Mouse (Mus musculus): ENCODE data around the gene Mgat3. TPM values are rescaled to one million over a fixed set of nuclear protein-coding genes. Genes with fewer than 3 reads are reported as not detected.

Mgat3 gene
- total and polyA plus RNA-seq, 2 experiments = 0.09 to 0.16 TPM

DNA sequence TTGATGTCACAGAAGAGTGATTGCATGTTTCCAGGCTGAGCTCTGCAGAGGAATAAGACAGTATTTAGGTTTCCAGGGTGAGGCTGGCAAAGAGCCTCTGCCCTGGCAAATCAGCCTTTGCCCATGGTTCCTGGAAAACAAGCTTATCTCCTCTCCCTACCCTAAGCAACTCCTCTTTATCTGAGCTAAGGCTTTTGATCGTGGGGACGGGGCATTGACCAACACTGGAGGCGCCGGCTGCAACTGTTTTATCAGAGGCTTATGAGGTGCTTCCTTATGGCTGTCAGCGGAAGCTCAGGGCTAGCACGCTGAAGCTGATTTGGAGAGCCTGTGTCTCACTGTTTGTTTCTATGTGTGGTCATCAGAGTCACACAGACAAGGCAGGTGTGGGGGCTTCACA, 77.1 kb downstream of the Mgat3 start:
- peaks cover 34% of the 10 kb centered on the region for H3K4me1 ChIP-seq (ENCODE audit: control insufficient read depth, insufficient read depth, low read length)
- peak overlapping the region; percentile 93 for H3K27ac ChIP-seq (replicated peaks; ENCODE audit: insufficient read depth, low read depth, low read length)
- WGBS = 8% methylated on average over 6 of the region's 6 CpGs
- H3K9ac ChIP-seq (ENCODE audit: low read depth, low read length) = peak overlapping the region; percentile 58
- H3K79me2 ChIP-seq (ENCODE audit: control insufficient read depth, insufficient read depth, low read length) = peaks cover 3% of the 10 kb centered on the region; the same call in 1 of the 2 replicates
- TF ChIP-seq CTCF (IDR thresholded peaks at IDR 0.05; ENCODE audit: low read depth, low read length) (no peak), POLR2A (IDR thresholded peaks at IDR 0.05; ENCODE audit: extremely low read depth, insufficient read depth, low read length) (no peak)
- DNase-seq (ENCODE audit: extremely low read depth, low read depth, low spot score) = peak; percentile 85
- no peak overlapping the region for H3K4me3 ChIP-seq (ENCODE audit: insufficient read depth, low read depth, low read length)
- no peaks in the 10 kb centered on the region for H3K27me3 ChIP-seq (ENCODE audit: control insufficient read depth, insufficient read depth, low read length)
- peaks cover 31% of the 10 kb centered on the region for H3K36me3 ChIP-seq (ENCODE audit: control insufficient read depth, insufficient read depth, low read length)

DNA sequence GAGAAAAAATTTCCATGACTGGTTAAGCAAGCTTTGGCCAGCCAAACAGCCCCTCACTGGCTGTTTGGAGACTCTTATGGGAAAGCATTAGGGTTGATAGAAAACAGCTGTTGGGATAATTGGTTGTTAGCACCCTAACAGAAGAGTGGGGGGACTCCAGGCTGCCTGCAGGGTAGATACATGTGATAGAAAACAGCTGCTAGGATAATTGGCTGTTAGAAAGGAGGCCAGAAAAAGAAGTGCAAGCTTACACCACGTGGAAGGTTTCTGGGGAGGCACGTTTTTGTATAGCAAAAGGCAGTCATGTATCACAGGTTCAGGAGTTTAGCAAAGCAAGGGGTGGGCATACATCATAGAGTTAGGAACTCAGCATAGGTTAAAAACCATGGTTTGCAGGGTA, 80.0 kb downstream of the Mgat3 start:
- Histone ChIP-seq H3K36me3 (ENCODE audit: control insufficient read depth, insufficient read depth, low read length) (peaks cover 28% of the 10 kb centered on the region), H3K4me3 (ENCODE audit: insufficient read depth, low read depth, low read length) (no peak overlapping the region), H3K79me2 (ENCODE audit: control insufficient read depth, insufficient read depth, low read length) (peaks cover 12% of the 10 kb centered on the region; the same call in 1 of the 2 replicates), H3K4me1 (ENCODE audit: control insufficient read depth, insufficient read depth, low read length) (peaks cover 37% of the 10 kb centered on the region), H3K9ac (ENCODE audit: low read depth, low read length) (no peak overlapping the region), H3K27ac (replicated peaks; ENCODE audit: insufficient read depth, low read depth, low read length) (peak overlapping the region; percentile 98), H3K27me3 (ENCODE audit: control insufficient read depth, insufficient read depth, low read length) (no peaks in the 10 kb centered on the region)
- DNase-seq (ENCODE audit: extremely low read depth, low read depth, low spot score) = no peak
- 58% methylated on average over 2 of the region's 2 CpGs for WGBS
- TF ChIP-seq POLR2A (IDR thresholded peaks at IDR 0.05; ENCODE audit: extremely low read depth, insufficient read depth, low read length) (no peak), CTCF (IDR thresholded peaks at IDR 0.05; ENCODE audit: low read depth, low read length) (no peak)

DNA sequence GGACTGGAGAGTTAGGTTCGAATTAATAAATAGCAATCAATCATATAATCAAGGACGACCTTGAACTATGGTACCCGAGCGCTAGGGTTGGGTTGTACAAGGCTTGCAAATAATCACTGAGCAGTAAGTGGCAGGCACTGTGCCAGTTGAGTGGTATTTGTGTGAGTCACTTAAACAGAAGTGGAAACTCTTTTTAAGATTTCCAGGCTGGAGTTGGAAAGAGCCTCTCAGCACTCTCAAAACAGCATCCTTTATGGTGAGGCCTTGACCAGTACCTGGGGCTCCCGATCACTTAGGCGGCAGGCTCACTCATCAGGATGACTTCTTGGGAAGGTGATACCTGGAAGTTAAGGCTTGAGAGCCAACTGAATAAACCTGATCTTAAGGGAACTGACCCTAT, 80.7 kb downstream of the Mgat3 start:
- TF ChIP-seq CTCF (IDR thresholded peaks at IDR 0.05; ENCODE audit: low read depth, low read length) (no peak), POLR2A (IDR thresholded peaks at IDR 0.05; ENCODE audit: extremely low read depth, insufficient read depth, low read length) (no peak)
- no peaks in the 10 kb centered on the region for H3K27me3 ChIP-seq (ENCODE audit: control insufficient read depth, insufficient read depth, low read length)
- H3K36me3 ChIP-seq (ENCODE audit: control insufficient read depth, insufficient read depth, low read length) = peaks cover 23% of the 10 kb centered on the region
- 11% methylated on average over 6 of the region's 6 CpGs for WGBS
- peak overlapping the region; percentile 98 for H3K27ac ChIP-seq (replicated peaks; ENCODE audit: insufficient read depth, low read depth, low read length)
- peak; percentile 72 for DNase-seq (ENCODE audit: extremely low read depth, low read depth, low spot score)
- peaks cover 33% of the 10 kb centered on the region for H3K4me1 ChIP-seq (ENCODE audit: control insufficient read depth, insufficient read depth, low read length)
- peak overlapping the region; percentile 47 for H3K4me3 ChIP-seq (ENCODE audit: insufficient read depth, low read depth, low read length)
- peak overlapping the region; percentile 83 for H3K9ac ChIP-seq (ENCODE audit: low read depth, low read length)
- peaks cover 12% of the 10 kb centered on the region; the same call in 1 of the 2 replicates for H3K79me2 ChIP-seq (ENCODE audit: control insufficient read depth, insufficient read depth, low read length)

DNA sequence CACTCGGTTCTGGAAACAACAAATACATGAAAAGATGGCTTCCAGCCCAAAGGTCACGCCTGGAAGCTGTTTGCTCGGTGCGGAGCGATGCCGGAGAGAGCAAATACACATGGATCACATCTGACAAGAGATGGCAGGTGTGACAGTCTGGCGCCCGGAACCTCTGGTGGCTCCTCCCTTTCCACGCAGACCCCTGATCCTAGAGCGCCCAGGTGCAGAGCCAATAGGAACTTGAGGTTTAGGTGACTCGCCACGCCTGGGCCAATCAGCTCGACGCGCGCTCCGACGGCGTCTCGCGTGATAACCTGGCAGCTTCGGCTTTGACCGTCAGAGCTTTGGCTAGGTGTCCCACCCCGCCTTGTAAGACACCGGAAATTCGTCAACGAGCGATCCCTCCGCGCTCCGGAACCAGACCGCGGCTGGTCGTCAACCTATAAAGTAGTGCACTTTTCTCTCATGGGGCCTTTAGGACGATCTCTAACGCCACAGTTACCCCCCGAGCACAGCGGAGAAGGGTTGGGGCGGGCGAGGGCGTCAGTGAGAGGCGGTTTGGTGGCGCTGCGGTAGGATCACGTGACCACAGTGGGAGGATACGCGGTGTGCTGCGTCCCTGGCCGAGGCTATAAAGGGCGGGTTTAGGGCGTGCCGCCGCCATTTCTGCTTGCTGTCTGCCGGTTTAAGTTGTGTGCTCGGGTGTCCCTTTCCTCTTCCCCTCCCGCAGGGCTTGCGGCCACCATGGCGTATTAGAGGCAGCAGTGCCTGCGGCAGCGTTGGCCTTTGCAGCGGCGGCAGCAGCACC, 81.5 kb downstream of the Mgat3 start, which contains the start of gene Atf4:
Gene Atf4, plus strand, starts transcription at position 338 of the 799 bp plus-strand sequence.
- WGBS = under 1% methylated on average over 62 of the region's 62 CpGs
- peaks cover 21% of the 10 kb centered on the region for H3K36me3 ChIP-seq (ENCODE audit: control insufficient read depth, insufficient read depth, low read length)
- no peaks in the 10 kb centered on the region for H3K27me3 ChIP-seq (ENCODE audit: control insufficient read depth, insufficient read depth, low read length)
- H3K4me1 ChIP-seq (ENCODE audit: control insufficient read depth, insufficient read depth, low read length) = peaks cover 25% of the 10 kb centered on the region
- peak within 1 kb of the TSS; percentile 98 for H3K27ac ChIP-seq (replicated peaks; ENCODE audit: insufficient read depth, low read depth, low read length)
- peak within 1 kb of the TSS; percentile 98 for H3K9ac ChIP-seq (ENCODE audit: low read depth, low read length)
- TF ChIP-seq POLR2A (IDR thresholded peaks at IDR 0.05; ENCODE audit: extremely low read depth, insufficient read depth, low read length) (peak; percentile 99), CTCF (IDR thresholded peaks at IDR 0.05; ENCODE audit: low read depth, low read length) (0 out of 2 replicates have a peak, but pooled peaks have one; percentile 4)
- peak within 1 kb of the TSS; percentile 85 for H3K4me3 ChIP-seq (ENCODE audit: insufficient read depth, low read depth, low read length)
- DNase-seq (ENCODE audit: extremely low read depth, low read depth, low spot score) = peak; percentile 98
- H3K79me2 ChIP-seq (ENCODE audit: control insufficient read depth, insufficient read depth, low read length) = peaks cover 12% of the 10 kb centered on the region; the same call in 1 of the 2 replicates

DNA sequence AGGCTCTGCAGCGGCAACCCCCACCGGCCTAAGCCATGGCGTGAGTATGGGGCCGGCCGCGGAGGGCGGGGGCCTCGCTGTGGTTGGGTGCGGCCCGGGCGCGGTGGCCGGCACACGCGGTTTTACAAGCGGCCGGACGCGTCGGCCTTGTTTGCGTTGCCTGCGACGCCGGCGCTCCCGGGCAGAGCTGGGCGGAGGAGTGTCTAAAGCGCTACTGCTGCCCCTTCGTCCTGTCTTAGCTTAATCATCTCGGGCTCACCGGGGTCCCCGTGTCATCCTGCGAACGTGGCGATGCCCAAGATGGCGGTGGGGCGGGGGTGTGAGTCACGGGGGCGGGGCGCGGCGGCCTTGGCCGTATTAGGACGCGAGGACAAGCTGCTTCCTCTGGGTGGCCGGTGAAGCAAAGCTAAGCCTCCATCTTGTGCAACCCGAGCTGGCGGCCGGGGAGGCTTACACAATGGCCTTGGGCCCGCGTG, 82.2 kb downstream of the Mgat3 start:
- TF ChIP-seq CTCF (IDR thresholded peaks at IDR 0.05; ENCODE audit: low read depth, low read length) = no peak
- TF ChIP-seq POLR2A (IDR thresholded peaks at IDR 0.05; ENCODE audit: extremely low read depth, insufficient read depth, low read length) = no peak
- peak; percentile 53 for DNase-seq (ENCODE audit: extremely low read depth, low read depth, low spot score)
- peaks cover 21% of the 10 kb centered on the region for H3K36me3 ChIP-seq (ENCODE audit: control insufficient read depth, insufficient read depth, low read length)
- H3K27me3 ChIP-seq (ENCODE audit: control insufficient read depth, insufficient read depth, low read length) = no peaks in the 10 kb centered on the region
- H3K4me3 ChIP-seq (ENCODE audit: insufficient read depth, low read depth, low read length) = peak overlapping the region; percentile 85
- H3K4me1 ChIP-seq (ENCODE audit: control insufficient read depth, insufficient read depth, low read length) = peaks cover 22% of the 10 kb centered on the region
- under 1% methylated on average over 50 of the region's 51 CpGs for WGBS
- H3K27ac ChIP-seq (replicated peaks; ENCODE audit: insufficient read depth, low read depth, low read length) = peak overlapping the region; percentile 96
- H3K79me2 ChIP-seq (ENCODE audit: control insufficient read depth, insufficient read depth, low read length) = peaks cover 12% of the 10 kb centered on the region; the same call in 1 of the 2 replicates
- H3K9ac ChIP-seq (ENCODE audit: low read depth, low read length) = peak overlapping the region; percentile 98
